Comparison of ENCODE assay signal across 8 mouse cellular contexts in the genomic region with DNA sequence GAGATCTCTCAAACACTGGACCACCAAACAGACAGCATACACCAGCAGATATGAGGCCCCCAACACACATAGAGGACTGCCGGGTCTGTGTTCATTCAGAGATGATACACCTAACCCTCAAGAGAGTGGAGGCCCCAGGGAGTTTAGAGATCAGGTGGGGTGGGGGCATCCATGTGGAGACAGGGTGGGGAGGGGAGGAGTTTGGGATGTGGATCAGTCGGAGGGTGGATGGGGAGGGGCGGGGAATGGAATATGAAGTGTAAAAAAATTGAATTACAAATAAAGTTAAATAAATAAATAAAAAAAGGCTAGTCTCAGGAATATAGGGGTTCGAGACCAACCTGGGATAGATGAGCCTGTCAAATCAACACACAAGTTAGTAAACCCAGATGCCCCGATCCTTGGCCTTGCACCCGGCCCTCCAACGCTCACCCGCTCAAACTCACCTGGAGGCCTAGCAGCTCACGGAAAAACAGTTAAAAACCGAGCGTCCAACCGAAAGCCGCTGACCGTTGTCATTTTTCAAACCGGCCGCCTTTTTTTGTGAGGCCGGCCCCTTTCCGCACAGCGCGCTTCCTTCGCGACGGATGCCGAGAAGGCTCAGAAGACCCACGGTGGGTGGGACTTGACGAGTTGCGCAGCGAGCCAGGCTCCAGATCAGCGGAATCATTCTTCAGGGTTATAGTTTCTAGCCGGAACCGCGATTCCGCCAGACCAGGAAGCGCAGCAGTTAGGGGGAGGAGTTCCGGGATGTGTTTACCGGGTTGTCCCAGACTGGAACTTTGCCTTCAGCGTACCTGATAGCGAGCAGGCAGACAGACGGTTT. TPM values are rescaled to one million over a fixed set of nuclear protein-coding genes. Genes with fewer than 3 reads are reported as not detected.
A peak's percentile ranks its signal among the peaks of the same experiment; 100 is the strongest.
DNase-seq lines count a peak whose midpoint lies in the region; ATAC-seq lines count a peak whose summit lies in the region.

A gene (minus strand): TSS at position 589 of the 826 bp plus-strand sequence.

- H3K4me2 ChIP-seq in forebrain, embryonic 14.5 days (ENCODE audit: low read length): peak within 1 kb of the TSS; percentile 59
- peak within 1 kb of the TSS; percentile 76 for H3K4me2 ChIP-seq in neural tube, embryonic 15.5 days

- H3K9ac ChIP-seq in forebrain, embryonic 14.5 days (ENCODE audit: low read length): peak within 1 kb of the TSS; percentile 64
- H3K9ac ChIP-seq in neural tube, embryonic 15.5 days (replicated peaks): peak within 1 kb of the TSS; percentile 58

- H3K4me3 ChIP-seq in forebrain, embryonic 14.5 days (ENCODE audit: low read depth, low read length): peak within 1 kb of the TSS; percentile 50
- H3K4me3 ChIP-seq in neural tube, embryonic 15.5 days (replicated peaks): peak within 1 kb of the TSS; percentile 55

- intact Hi-C loops in heart, postnatal 14 days (cut with DNase I): loop anchor here (5.0 kb wide), 2 partner anchors 136 to 606 kb away; no protein-coding TSS in a partner anchor

- no peaks in the 10 kb centered on the region for H3K9me3 ChIP-seq in forebrain, embryonic 14.5 days (replicated peaks; ENCODE audit: control insufficient read depth, low read length)
- no peaks in the 10 kb centered on the region for H3K9me3 ChIP-seq in neural tube, embryonic 15.5 days (replicated peaks)

- WGBS in forebrain, embryonic 14.5 days: 0% methylated on average over 39 of the region's 39 CpGs
- under 1% methylated on average over 39 of the region's 39 CpGs for WGBS in neural tube, embryonic 15.5 days

- 0 out of 2 replicates have a peak, but pooled peaks cover 4% of the 10 kb centered on the region for H3K4me1 ChIP-seq in forebrain, embryonic 14.5 days (ENCODE audit: control insufficient read depth, insufficient read depth, low read length)
- peaks cover 5% of the 10 kb centered on the region for H3K4me1 ChIP-seq in neural tube, embryonic 15.5 days

- peak; percentile 99 for DNase-seq in ES-CJ7 (ENCODE audit: low read depth, low spot score)
- peak; percentile 99 for DNase-seq in cerebellum, adult 11 months
- peak; percentile 99 for DNase-seq in forebrain, embryonic 14.5 days (ENCODE audit: low spot score)
- peak; percentile 98 for DNase-seq in heart, postnatal 14 days
- peak; percentile 97 for DNase-seq in layer of hippocampus, adult 11-12 months (ENCODE audit: low spot score)
- DNase-seq in lung, adult 18-20 months: peak; percentile 98
- DNase-seq in testis, postnatal 14 days (ENCODE audit: low spot score): peak; percentile 98

- peaks cover 12% of the 10 kb centered on the region for H3K36me3 ChIP-seq in forebrain, embryonic 14.5 days (ENCODE audit: control insufficient read depth, insufficient read depth, low read length)
- H3K36me3 ChIP-seq in neural tube, embryonic 15.5 days: no peaks in the 10 kb centered on the region

- no peaks in the 10 kb centered on the region for H3K27me3 ChIP-seq in forebrain, embryonic 14.5 days (replicated peaks; ENCODE audit: control insufficient read depth, insufficient read depth, low read length)
- H3K27me3 ChIP-seq in neural tube, embryonic 15.5 days (replicated peaks): no peaks in the 10 kb centered on the region

- H3K27ac ChIP-seq in forebrain, embryonic 14.5 days (ENCODE audit: low read depth, low read length): peak within 1 kb of the TSS; percentile 58
- H3K27ac ChIP-seq in neural tube, embryonic 15.5 days (replicated peaks): peak within 1 kb of the TSS; percentile 85

- ATAC-seq in forebrain, embryonic 14.5 days: peak; percentile 98
- peak; percentile 97 for ATAC-seq in neural tube, embryonic 15.5 days (ENCODE audit: low FRiP score)

RNA-seq across cellular contexts. Expression of the gene that starts here (rescaled TPM):
- 38.4 and 42.3 TPM in 2 replicates for polyA plus RNA-seq in forebrain, embryonic 14.5 days (2014; fragmentation: Nextera tagmentation; extraction: Ambion mirVana)
- 1 to 10 TPM; 2.8 to 4.9 TPM for total RNA-seq in heart, postnatal 14 days (2021)
- polyA plus RNA-seq in neural tube, embryonic 15.5 days (2015; fragmentation: Nextera tagmentation; extraction: Ambion mirVana): 9.9 and 19.8 TPM in 2 replicates

Comparison
In these comparisons a context has a peak if more than half of its experiments do, and no peak if none do; other contexts are left out.
1. Peak in every context shown above with its lines: DNase-seq, ATAC-seq, H3K4me3 ChIP-seq and H3K27ac ChIP-seq.